14 mouse cellular contexts compared by ENCODE assay signal in genomic region chr13:101237035-101237434, GRCm38 (mm10).
"Had no signal": no experiment of that assay in that cellular context is flagged by ENCODE, and none has a peak within 500 bp of the region (broad histone marks: within the 10 kb centered on the region; RNA-seq: fewer than 3 reads in every experiment).

No protein-coding gene starts in this region.

- H3K9ac ChIP-seq: liver, embryonic 13.5 days; midbrain, embryonic 12.5 days; midbrain, embryonic 15.5 days; neural tube, embryonic 12.5 days; neural tube, embryonic 15.5 days had no signal

- ATAC-seq: midbrain, embryonic 15.5 days had no signal

- H3K4me1 ChIP-seq: liver, embryonic 13.5 days had no signal

- H3K27ac ChIP-seq: liver, embryonic 13.5 days; midbrain, embryonic 12.5 days; midbrain, embryonic 15.5 days; neural tube, embryonic 12.5 days; neural tube, embryonic 15.5 days had no signal

- DNase-seq: kidney, adult 9 months; kidney, postnatal 14 days; kidney, postnatal 4 days; liver, embryonic 13.5 days; lung, adult 2 months; lung, postnatal 14 days; lung, postnatal 4 days; right cerebral cortex, adult 18-20 months; thymus, adult 18-20 months; thymus, postnatal 36 days had no signal

- H3K9me3 ChIP-seq: liver, embryonic 13.5 days; midbrain, embryonic 12.5 days; midbrain, embryonic 15.5 days; neural tube, embryonic 12.5 days; neural tube, embryonic 15.5 days had no signal

- H3K27me3 ChIP-seq: liver, embryonic 13.5 days; midbrain, embryonic 12.5 days; midbrain, embryonic 15.5 days; neural tube, embryonic 12.5 days; neural tube, embryonic 15.5 days had no signal

- H3K4me3 ChIP-seq: liver, embryonic 13.5 days; midbrain, embryonic 12.5 days; midbrain, embryonic 15.5 days; neural tube, embryonic 12.5 days; neural tube, embryonic 15.5 days had no signal

- H3K4me2 ChIP-seq: liver, embryonic 13.5 days; midbrain, embryonic 12.5 days; midbrain, embryonic 15.5 days; neural tube, embryonic 12.5 days; neural tube, embryonic 15.5 days had no signal

- H3K36me3 ChIP-seq: liver, embryonic 13.5 days; midbrain, embryonic 12.5 days; midbrain, embryonic 15.5 days; neural tube, embryonic 12.5 days; neural tube, embryonic 15.5 days had no signal
